Mouse (Mus musculus): ENCODE data around the gene Ltf. TPM values are rescaled to one million over a fixed set of nuclear protein-coding genes. Genes with fewer than 3 reads are reported as not detected.

Gene Ltf
- total and polyA plus RNA-seq, 2 experiments from 2014 or later: 0.93 to 1.4 TPM

DNA sequence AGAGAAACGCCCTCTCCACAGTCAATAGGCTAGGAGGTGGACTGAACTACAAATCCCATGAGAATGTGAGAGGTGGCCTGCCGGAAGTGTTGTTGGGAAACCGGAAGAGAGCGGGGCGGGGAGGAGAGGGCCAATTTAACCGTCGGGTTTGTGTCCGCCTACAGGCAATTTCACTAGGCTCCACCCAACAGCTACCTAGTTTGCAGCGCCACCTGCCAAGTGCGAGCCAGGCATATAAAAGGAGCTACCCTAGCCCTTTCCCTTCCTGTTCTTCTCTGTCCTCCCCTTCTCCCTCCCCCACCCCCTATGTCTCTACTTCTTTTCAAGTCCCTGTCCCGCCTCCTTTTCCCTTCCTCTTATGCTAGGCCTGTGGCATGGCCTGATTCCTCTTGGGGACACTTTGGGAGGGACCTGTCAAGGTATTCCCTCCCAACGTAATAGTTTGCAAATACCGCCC, 24.3 kb upstream of the Ltf start:
- no peaks in the 10 kb centered on the region for H3K36me3 ChIP-seq (ENCODE audit: insufficient read depth, low read length)
- H3K4me2 ChIP-seq (ENCODE audit: low read depth, low read length, poor library complexity, severe bottlenecking): peak overlapping the region; percentile 50
- peak; percentile 87 for ATAC-seq (ENCODE audit: low FRiP score)
- no peaks in the 10 kb centered on the region for H3K9me3 ChIP-seq (ENCODE audit: low read length)
- H3K4me1 ChIP-seq (ENCODE audit: insufficient read depth, low read length): no peaks in the 10 kb centered on the region
- no peaks in the 10 kb centered on the region for H3K27me3 ChIP-seq (ENCODE audit: insufficient read depth, low read length)
- peak; percentile 90 for DNase-seq (ENCODE audit: low spot score)
- 0 out of 2 replicates have a peak overlapping the region, but pooled peaks have one; percentile 14 for H3K27ac ChIP-seq (ENCODE audit: low read depth, low read length)
- TF ChIP-seq CTCF (IDR thresholded peaks at IDR 0.05): peak; percentile 59
- H3K4me3 ChIP-seq (ENCODE audit: low read depth, low read length): peak overlapping the region; percentile 31
- H3K9ac ChIP-seq (replicated peaks; ENCODE audit: low read length, poor library complexity, severe bottlenecking): peak overlapping the region; percentile 55
- WGBS: 8% methylated on average over 13 of the region's 13 CpGs

DNA sequence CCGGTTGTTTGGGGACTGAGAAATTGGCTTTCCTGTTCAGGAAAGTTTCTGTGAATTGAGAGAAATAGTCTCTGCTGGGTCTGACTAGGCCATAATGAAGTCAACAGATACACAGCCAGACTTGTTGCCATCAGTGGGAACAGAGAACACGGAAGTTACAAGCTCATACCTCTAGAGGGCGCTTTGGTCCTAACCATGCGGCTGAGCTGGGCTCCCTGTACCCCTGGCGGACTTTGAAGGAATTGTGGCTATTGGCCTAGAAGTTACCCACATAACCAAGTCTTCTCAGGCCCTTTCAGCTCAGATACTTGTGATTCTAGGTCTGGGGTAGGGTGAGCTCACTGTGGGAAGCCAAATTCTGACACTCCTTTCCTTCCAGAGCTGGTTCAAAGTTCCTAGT, 21.8 kb upstream of the Ltf start:
- H3K4me2 ChIP-seq (ENCODE audit: low read depth, low read length, poor library complexity, severe bottlenecking): no peak overlapping the region
- no peaks in the 10 kb centered on the region for H3K27me3 ChIP-seq (ENCODE audit: insufficient read depth, low read length)
- H3K4me1 ChIP-seq (ENCODE audit: insufficient read depth, low read length): no peaks in the 10 kb centered on the region
- no peak overlapping the region for H3K9ac ChIP-seq (replicated peaks; ENCODE audit: low read length, poor library complexity, severe bottlenecking)
- 6% methylated on average over 5 of the region's 5 CpGs for WGBS
- no peaks in the 10 kb centered on the region for H3K9me3 ChIP-seq (ENCODE audit: low read length)
- peak; percentile 95 for TF ChIP-seq CTCF (IDR thresholded peaks at IDR 0.05)
- no peak overlapping the region for H3K4me3 ChIP-seq (ENCODE audit: low read depth, low read length)
- ATAC-seq (ENCODE audit: low FRiP score) (0 out of 2 replicates have a peak, but pooled peaks have one; percentile 31), DNase-seq (ENCODE audit: low spot score) (peak; percentile 90)
- no peaks in the 10 kb centered on the region for H3K36me3 ChIP-seq (ENCODE audit: insufficient read depth, low read length)
- no peak overlapping the region for H3K27ac ChIP-seq (ENCODE audit: low read depth, low read length)

DNA sequence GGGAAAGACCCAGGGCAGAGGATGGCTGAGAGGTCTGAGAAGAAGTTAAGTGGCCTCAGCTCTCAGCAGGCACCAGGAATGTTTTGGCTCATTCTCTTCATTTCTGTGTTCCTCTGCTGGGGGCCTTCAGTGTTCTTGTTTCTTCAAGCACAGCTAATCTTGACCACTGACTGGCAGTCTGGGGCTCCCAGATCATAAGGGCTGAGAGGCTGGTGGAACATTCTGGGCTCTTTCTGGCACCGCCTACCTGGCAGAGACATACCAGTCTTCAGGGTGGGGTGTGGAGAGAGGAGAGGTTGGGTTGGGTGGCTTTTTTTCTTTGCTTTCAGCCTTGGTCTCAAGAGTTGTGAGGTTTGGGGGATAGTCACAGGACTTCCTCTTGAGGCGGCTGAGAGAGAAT, 20.0 kb upstream of the Ltf start:
- no peaks in the 10 kb centered on the region for H3K9me3 ChIP-seq (ENCODE audit: low read length)
- WGBS: 92% methylated on average over 2 of the region's 2 CpGs
- DNase-seq (ENCODE audit: low spot score): no peak
- no peak overlapping the region for H3K4me2 ChIP-seq (ENCODE audit: low read depth, low read length, poor library complexity, severe bottlenecking)
- no peak for ATAC-seq (ENCODE audit: low FRiP score)
- H3K27me3 ChIP-seq (ENCODE audit: insufficient read depth, low read length): no peaks in the 10 kb centered on the region
- no peaks in the 10 kb centered on the region for H3K4me1 ChIP-seq (ENCODE audit: insufficient read depth, low read length)
- TF ChIP-seq CTCF (IDR thresholded peaks at IDR 0.05): no peak
- no peak overlapping the region for H3K4me3 ChIP-seq (ENCODE audit: low read depth, low read length)
- no peaks in the 10 kb centered on the region for H3K36me3 ChIP-seq (ENCODE audit: insufficient read depth, low read length)
- no peak overlapping the region for H3K9ac ChIP-seq (replicated peaks; ENCODE audit: low read length, poor library complexity, severe bottlenecking)
- H3K27ac ChIP-seq (ENCODE audit: low read depth, low read length): no peak overlapping the region

- H3K27me3 ChIP-seq (ENCODE audit: insufficient read depth, low read length): no peaks in the 10 kb centered on the region
- DNase-seq (ENCODE audit: low spot score) (no peak), ATAC-seq (ENCODE audit: low FRiP score) (no peak)
- H3K4me2 ChIP-seq (ENCODE audit: low read depth, low read length, poor library complexity, severe bottlenecking): no peak overlapping the region
- no peaks in the 10 kb centered on the region for H3K4me1 ChIP-seq (ENCODE audit: insufficient read depth, low read length)
- H3K9me3 ChIP-seq (ENCODE audit: low read length): no peaks in the 10 kb centered on the region
- H3K9ac ChIP-seq (replicated peaks; ENCODE audit: low read length, poor library complexity, severe bottlenecking): no peak overlapping the region
- no peak for TF ChIP-seq CTCF (IDR thresholded peaks at IDR 0.05)
- H3K4me3 ChIP-seq (ENCODE audit: low read depth, low read length): no peak overlapping the region
- H3K27ac ChIP-seq (ENCODE audit: low read depth, low read length): no peak overlapping the region
- no peaks in the 10 kb centered on the region for H3K36me3 ChIP-seq (ENCODE audit: insufficient read depth, low read length)
- WGBS: 84% methylated on average over 10 of the region's 10 CpGs
Observed at GRCm38 (mm10) chr9:110999856-111000255, 19.2 kb upstream of the Ltf start.

DNA sequence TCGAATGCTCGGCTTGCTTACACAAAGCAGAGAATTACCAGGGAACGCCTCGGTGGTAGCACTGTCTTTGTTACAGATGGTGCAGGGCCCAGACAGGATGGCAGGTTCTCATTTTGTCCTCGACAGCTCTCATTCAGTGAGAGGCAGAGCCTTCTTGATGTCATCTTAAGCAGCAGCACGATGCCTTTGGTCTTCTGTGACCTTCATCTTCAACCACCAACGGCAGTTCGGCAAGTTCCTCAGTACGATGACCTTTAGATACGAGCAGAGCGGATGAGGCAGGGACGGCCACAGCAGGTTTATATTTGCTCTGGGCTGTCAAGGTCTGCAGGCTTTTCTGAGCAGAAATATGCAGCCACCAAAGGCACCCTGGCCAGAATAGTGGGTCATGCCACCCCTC, 17.4 kb upstream of the Ltf start:
- no peaks in the 10 kb centered on the region for H3K9me3 ChIP-seq (ENCODE audit: low read length)
- no peak overlapping the region for H3K27ac ChIP-seq (ENCODE audit: low read depth, low read length)
- no peak overlapping the region for H3K4me3 ChIP-seq (ENCODE audit: low read depth, low read length)
- no peaks in the 10 kb centered on the region for H3K4me1 ChIP-seq (ENCODE audit: insufficient read depth, low read length)
- TF ChIP-seq CTCF (IDR thresholded peaks at IDR 0.05): no peak
- no peaks in the 10 kb centered on the region for H3K27me3 ChIP-seq (ENCODE audit: insufficient read depth, low read length)
- 81% methylated on average over 12 of the region's 12 CpGs for WGBS
- ATAC-seq (ENCODE audit: low FRiP score) (no peak), DNase-seq (ENCODE audit: low spot score) (no peak)
- no peak overlapping the region for H3K4me2 ChIP-seq (ENCODE audit: low read depth, low read length, poor library complexity, severe bottlenecking)
- H3K36me3 ChIP-seq (ENCODE audit: insufficient read depth, low read length): no peaks in the 10 kb centered on the region
- no peak overlapping the region for H3K9ac ChIP-seq (replicated peaks; ENCODE audit: low read length, poor library complexity, severe bottlenecking)

GRCm38 (mm10) chr9:111003279-111003678, 15.8 kb upstream of the Ltf start:
- Histone ChIP-seq H3K4me1 (ENCODE audit: insufficient read depth, low read length) (no peaks in the 10 kb centered on the region), H3K4me2 (ENCODE audit: low read depth, low read length, poor library complexity, severe bottlenecking) (no peak overlapping the region), H3K27me3 (ENCODE audit: insufficient read depth, low read length) (no peaks in the 10 kb centered on the region), H3K36me3 (ENCODE audit: insufficient read depth, low read length) (no peaks in the 10 kb centered on the region), H3K27ac (ENCODE audit: low read depth, low read length) (no peak overlapping the region), H3K4me3 (ENCODE audit: low read depth, low read length) (no peak overlapping the region), H3K9ac (replicated peaks; ENCODE audit: low read length, poor library complexity, severe bottlenecking) (no peak overlapping the region), H3K9me3 (ENCODE audit: low read length) (no peaks in the 10 kb centered on the region)
- DNase-seq (ENCODE audit: low spot score) (no peak), ATAC-seq (ENCODE audit: low FRiP score) (no peak)
- WGBS: 88% methylated on average over 9 of the region's 9 CpGs
- TF ChIP-seq CTCF (IDR thresholded peaks at IDR 0.05): no peak

Measured in midbrain, postnatal 0 days (tissue).